Mouse (Mus musculus) embryonic fibroblast, embryonic 13.5 days (primary cell): Measurements from ENCODE around the gene Alkbh5. TPM values are rescaled to one million over a fixed set of nuclear protein-coding genes. Genes with fewer than 3 reads are reported as not detected.
A peak's percentile ranks its signal among the peaks of the same experiment; 100 is the strongest.

Experiments used
- H3K27ac ChIP-seq: 2 replicates; pipeline ENCODE4 v1.5.1; 2012; ENCODE audit warnings: low read length, control low read depth, inconsistent platforms; ENCODE audit not compliant: insufficient read depth
- H3K4me1 ChIP-seq: 2 replicates; pipeline ENCODE4 v1.6.1; 2011; ENCODE audit warnings: low read length; ENCODE audit not compliant: control insufficient read depth, insufficient read depth
- H3K4me3 ChIP-seq: 2 replicates; pipeline ENCODE4 v1.5.1; 2011; ENCODE audit warnings: mild to moderate bottlenecking, control low read depth, low read length; ENCODE audit not compliant: insufficient read depth
- CTCF ChIP-seq: IDR thresholded peaks from 2 replicates; pipeline ENCODE4 v1.5.1; 2011; ENCODE audit warnings: mild to moderate bottlenecking, control low read depth, low read length, moderate library complexity, borderline replicate concordance; ENCODE audit not compliant: insufficient read depth
- POLR2A ChIP-seq: IDR thresholded peaks from 2 replicates; pipeline ENCODE4 v1.6.1; 2011; ENCODE audit warnings: low read depth, mild to moderate bottlenecking, control low read depth, low read length, moderate library complexity
- polyA plus RNA-seq: library from polyadenylated mRNA; stranded (reverse); fragments of >200 nt; gene quantifications from 2 replicates; pipeline ENCODE4 v1.2.4, GENCODE M21; 2011; ENCODE audit warnings: low read depth; ENCODE audit not compliant: missing spikeins, insufficient read length

The Alkbh5 gene
- polyA plus RNA-seq, 1 experiment, result 53.5 TPM

DNA sequence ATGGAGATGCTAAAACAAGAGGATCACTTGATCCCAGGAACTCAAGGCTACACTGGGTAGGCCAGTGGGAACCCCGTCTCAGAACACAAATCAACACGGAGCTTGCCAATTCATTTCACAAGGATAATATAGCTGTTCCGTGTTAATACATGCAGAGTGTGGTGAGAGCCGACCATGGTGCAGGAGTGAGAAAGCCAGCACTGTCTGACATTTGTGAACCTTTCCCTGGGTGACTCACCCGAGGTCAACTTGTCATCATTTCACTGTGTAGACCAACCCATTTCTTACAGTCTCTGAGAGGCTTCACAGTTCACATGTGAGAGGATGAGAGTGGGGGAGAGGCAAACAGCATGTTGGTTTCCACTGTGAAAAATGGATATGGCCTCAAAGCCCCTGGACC is 14.2 kb upstream of the Alkbh5 start:
- H3K4me3 ChIP-seq, result no peak overlapping the region
- TF ChIP-seq CTCF (no peak), POLR2A (no peak)
- no peaks in the 10 kb centered on the region for H3K4me1 ChIP-seq
- no peak overlapping the region for H3K27ac ChIP-seq

DNA sequence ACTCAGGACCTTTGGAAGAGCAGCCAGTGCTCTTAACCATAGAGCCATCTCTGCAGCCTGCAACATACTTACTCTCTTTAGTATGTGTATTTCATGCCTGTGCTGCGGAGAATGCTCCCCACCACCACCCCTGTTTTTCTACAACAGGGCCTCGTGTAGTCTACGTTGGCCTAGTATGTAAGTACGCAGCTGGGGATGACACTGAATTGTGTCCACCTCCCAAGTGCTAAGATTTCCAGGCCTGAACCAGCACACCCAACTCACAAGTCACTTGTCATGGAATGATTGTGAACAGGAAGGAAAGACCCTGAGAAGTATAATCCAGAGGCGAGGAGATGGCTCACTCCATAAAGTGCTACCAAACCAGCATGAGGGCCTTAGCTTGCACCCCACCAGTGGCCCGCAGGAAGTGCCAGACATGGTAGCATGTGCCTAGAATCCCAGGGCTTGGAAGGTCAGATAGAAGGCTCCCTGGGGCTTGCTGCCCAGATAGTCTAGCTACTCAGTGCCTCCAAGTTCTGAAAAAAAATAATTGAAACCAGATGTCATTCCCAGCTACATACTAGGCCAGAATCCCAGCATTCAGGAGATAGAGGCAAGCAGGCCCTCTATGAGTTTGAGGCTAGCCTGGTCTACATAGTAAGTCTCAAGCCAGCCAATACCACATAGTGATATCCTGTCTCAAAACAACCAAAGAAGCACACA is 13.4 kb upstream of the Alkbh5 start:
- Histone ChIP-seq H3K27ac (no peak overlapping the region), H3K4me3 (no peak overlapping the region)
- no peak for TF ChIP-seq POLR2A
- TF ChIP-seq CTCF, result no peak

DNA sequence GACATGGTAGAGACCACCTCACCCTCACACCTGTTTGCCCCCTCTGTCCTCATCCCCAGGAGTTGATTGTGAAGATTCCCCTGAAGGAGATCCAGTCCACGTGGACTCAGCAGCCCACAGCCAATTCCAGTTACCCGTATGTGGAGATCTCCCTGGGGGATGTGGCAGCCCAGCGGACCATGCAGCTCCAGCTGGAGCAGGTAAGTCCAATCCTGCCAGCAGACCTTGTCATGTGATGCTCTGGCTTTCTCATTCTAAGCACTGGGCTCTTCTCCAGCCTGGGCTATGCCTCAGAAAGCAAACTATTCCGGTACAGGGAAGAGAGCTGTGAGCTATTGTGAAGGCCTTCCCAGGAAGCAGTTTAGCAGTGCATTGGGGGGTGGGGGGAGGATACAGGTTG is 9.7 kb upstream of the Alkbh5 start:
- H3K4me3 ChIP-seq, result no peak overlapping the region
- H3K4me1 ChIP-seq, result no peaks in the 10 kb centered on the region
- TF ChIP-seq POLR2A (no peak), CTCF (no peak)
- H3K27ac ChIP-seq, result no peak overlapping the region

More for the DNA sequence above, 13.4 kb upstream of the Alkbh5 start:
- no peaks in the 10 kb centered on the region for H3K4me1 ChIP-seq

DNA sequence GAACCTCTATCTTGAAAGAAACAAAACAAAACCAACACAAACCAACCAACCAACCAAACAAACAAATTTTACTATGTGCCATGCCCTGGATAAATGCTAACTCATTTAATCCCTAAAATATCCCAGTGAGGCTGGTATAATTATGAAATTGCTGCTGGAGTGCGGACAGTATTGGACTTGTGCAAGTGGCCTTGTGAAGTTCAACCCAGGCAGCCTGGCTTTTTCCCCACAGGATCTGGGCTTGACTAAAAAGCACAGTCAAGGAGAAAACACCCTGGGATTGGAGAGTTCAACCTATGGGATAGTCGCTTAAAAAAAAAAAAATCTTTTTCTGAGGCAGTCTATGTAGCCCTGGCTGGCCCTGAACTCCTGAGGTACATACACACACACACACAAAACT is 505 bp upstream of the Alkbh5 start:
- Histone ChIP-seq H3K4me3 (no peak overlapping the region), H3K4me1 (peaks cover 6% of the 10 kb centered on the region; the same call in 1 of the 2 replicates), H3K27ac (no peak overlapping the region)
- TF ChIP-seq CTCF (no peak), POLR2A (no peak)

GRCm38 (mm10) chr11:60536859-60537467 is 782 bp downstream of the Alkbh5 start:
- TF ChIP-seq CTCF, result no peak
- peak; percentile 86 for TF ChIP-seq POLR2A
- H3K4me1 ChIP-seq, result peaks cover 6% of the 10 kb centered on the region; the same call in 1 of the 2 replicates
- peak overlapping the region; percentile 99 for H3K27ac ChIP-seq
- peak overlapping the region; percentile 52 for H3K4me3 ChIP-seq

DNA sequence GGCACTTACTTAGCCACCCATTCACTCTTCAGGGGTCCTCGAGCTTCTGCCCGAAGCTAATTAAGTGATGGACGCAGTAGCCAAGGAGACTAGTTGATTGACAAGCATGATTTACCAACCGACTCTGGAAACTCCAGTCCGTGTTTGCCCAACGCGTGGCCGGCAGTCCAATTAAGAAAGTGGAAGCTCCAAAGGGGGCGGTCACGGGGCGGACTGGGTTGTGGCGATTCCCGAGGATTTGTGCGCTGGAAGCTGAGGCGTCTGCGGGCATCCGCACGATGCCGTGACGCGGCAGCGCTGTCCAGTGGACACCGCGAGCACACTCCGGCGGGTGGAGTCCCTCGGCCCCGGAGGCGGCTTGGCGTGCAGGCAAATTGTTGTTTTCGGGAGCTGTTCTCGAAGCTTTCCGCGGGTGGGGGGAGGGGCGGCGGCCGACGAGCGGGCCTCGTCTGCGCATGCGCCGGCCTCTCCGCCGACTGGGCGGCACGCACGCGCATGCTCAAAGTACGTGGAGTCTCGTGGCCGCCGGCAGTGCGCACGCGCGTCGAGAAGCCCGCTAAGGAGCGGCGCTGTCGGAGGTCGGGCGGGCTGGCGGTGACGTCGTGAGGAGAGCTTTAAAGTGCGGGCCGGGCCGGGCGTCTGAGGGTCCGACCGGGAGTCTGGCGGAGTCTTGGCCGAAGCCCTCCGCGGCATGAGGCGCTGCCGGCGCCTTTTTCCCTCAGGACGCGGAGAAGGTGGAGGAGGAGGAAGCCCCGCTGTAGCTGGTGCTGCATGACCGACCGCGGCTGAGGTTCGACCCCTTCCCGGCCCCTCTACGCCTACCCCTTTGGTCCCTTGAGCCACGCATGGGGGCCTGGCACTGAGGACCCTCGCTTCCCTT is 1.5 kb downstream of the Alkbh5 start:
- TF ChIP-seq CTCF (no peak), POLR2A (peak; percentile 71)
- Histone ChIP-seq H3K4me1 (peaks cover 6% of the 10 kb centered on the region; the same call in 1 of the 2 replicates), H3K27ac (peak overlapping the region; percentile 99), H3K4me3 (peak overlapping the region; percentile 79)

- TF ChIP-seq POLR2A, result no peak
- no peak for TF ChIP-seq CTCF
- Histone ChIP-seq H3K4me3 (peak overlapping the region; percentile 79), H3K27ac (peak overlapping the region; percentile 99), H3K4me1 (peaks cover 8% of the 10 kb centered on the region; the same call in 1 of the 2 replicates)
Observed at GRCm38 (mm10) chr11:60538371-60539281, 2.4 kb downstream of the Alkbh5 start.

GRCm38 (mm10) chr11:60539540-60539939 is 3.4 kb downstream of the Alkbh5 start:
- Histone ChIP-seq H3K4me1 (peaks cover 10% of the 10 kb centered on the region; the same call in 1 of the 2 replicates), H3K4me3 (peak overlapping the region; percentile 79), H3K27ac (no peak overlapping the region)
- no peak for TF ChIP-seq CTCF
- TF ChIP-seq POLR2A, result no peak
